Mouse (Mus musculus) stomach, postnatal 0 days (tissue): Measurements from ENCODE around the gene Crim1. TPM values are rescaled to one million over a fixed set of nuclear protein-coding genes. Genes with fewer than 3 reads are reported as not detected.

Experiments
- ATAC-seq: fragments of 200-750 bp; cut with Nextera tagmentation; 2 replicates; pipeline ENCODE4 v1.8.0; 2017; ENCODE audit not compliant: low FRiP score, low TSS enrichment
- DNase-seq: peaks from one replicate; pipeline ENCODE4 v3.0.0-alpha.2; 2016; ENCODE audit warnings: low spot score
- H3K27ac ChIP-seq: fragments of 300-500 bp; sonication (generic); replicated peaks from 2 replicates; pipeline ENCODE4 v1.5.1; 2014; ENCODE audit warnings: mild to moderate bottlenecking, control low read depth
- H3K27me3 ChIP-seq: fragments of 300-500 bp; sonication (generic); 2 replicates; pipeline ENCODE4 v1.6.1; 2014; ENCODE audit warnings: low read length; ENCODE audit not compliant: control insufficient read depth, insufficient read depth
- H3K36me3 ChIP-seq: fragments of 300-500 bp; sonication (generic); 2 replicates; pipeline ENCODE4 v1.6.1; 2014; ENCODE audit warnings: low read length, mixed read lengths; ENCODE audit not compliant: control insufficient read depth, insufficient read depth
- H3K4me1 ChIP-seq: fragments of 300-500 bp; sonication (generic); replicated peaks from 2 replicates; pipeline ENCODE4 v1.6.1; 2014; ENCODE audit warnings: antibody characterized with exemption; ENCODE audit not compliant: control insufficient read depth, insufficient read depth
- H3K4me2 ChIP-seq: fragments of 300-500 bp; sonication (generic); replicated peaks from 2 replicates; pipeline ENCODE4 v1.6.1; 2014; ENCODE audit warnings: low read depth, mild to moderate bottlenecking, control low read depth, moderate library complexity
- H3K4me3 ChIP-seq: fragments of 300-500 bp; sonication (generic); 2 replicates; pipeline ENCODE4 v1.5.1; 2014; ENCODE audit warnings: low read depth, low read length, control low read depth
- H3K9ac ChIP-seq: fragments of 300-500 bp; sonication (generic); 2 replicates; pipeline ENCODE4 v1.6.1; 2014; ENCODE audit warnings: mild to moderate bottlenecking, low read length, control low read depth, mixed read lengths
- H3K9me3 ChIP-seq: fragments of 300-500 bp; sonication (generic); 2 replicates; pipeline ENCODE4 v1.6.1; 2016; ENCODE audit warnings: low read length; ENCODE audit not compliant: control insufficient read depth
- CTCF ChIP-seq: IDR thresholded peaks from 2 replicates; pipeline ENCODE4 v1.5.1; 2016; ENCODE audit warnings: antibody characterized with exemption, low read depth, mild to moderate bottlenecking, moderate library complexity
- EP300 ChIP-seq: optimal IDR thresholded peaks from 2 replicates; pipeline ENCODE3; 2016; ENCODE audit warnings: antibody characterized with exemption
- WGBS: fragments of 180-500 bp; shearing (Covaris S2); extraction: QIAGEN DNeasy Blood & Tissue Kit; methylation state at CpG from one replicate; pipeline ENCODE4 v1.1.7; 2014; 5-methylcytosine and 5-hydroxymethylcytosine counted together
- polyA plus RNA-seq: library from polyadenylated mRNA; unstranded; fragments of >200 nt; fragmentation: Nextera tagmentation; extraction: Ambion mirVana; gene quantifications from 2 replicates; pipeline ENCODE4 v1.2.1, GENCODE M21; 2015

Crim1 gene
- polyA plus RNA-seq, 1 experiment from 2014 or later = 5.1 TPM

GRCm38 (mm10) chr17:78326381-78326780 lies 126.3 kb downstream of the Crim1 start:
- ATAC-seq (no peak), DNase-seq (no peak)
- Histone ChIP-seq H3K4me3 (no peak overlapping the region), H3K27ac (no peak overlapping the region), H3K4me2 (no peak overlapping the region), H3K9ac (no peak overlapping the region), H3K9me3 (no peaks in the 10 kb centered on the region), H3K36me3 (no peaks in the 10 kb centered on the region), H3K27me3 (no peaks in the 10 kb centered on the region), H3K4me1 (0 out of 2 replicates have a peak, but pooled peaks cover 3% of the 10 kb centered on the region)
- TF ChIP-seq EP300 (no peak), CTCF (no peak)
- 74% methylated on average over 2 of the region's 2 CpGs for WGBS

GRCm38 (mm10) chr17:78327187-78327586 lies 127.1 kb downstream of the Crim1 start:
- H3K36me3 ChIP-seq = no peaks in the 10 kb centered on the region
- no peak overlapping the region for H3K4me2 ChIP-seq
- 0 out of 2 replicates have a peak, but pooled peaks cover 3% of the 10 kb centered on the region for H3K4me1 ChIP-seq
- no peaks in the 10 kb centered on the region for H3K9me3 ChIP-seq
- 63% methylated on average over 4 of the region's 4 CpGs for WGBS
- H3K27ac ChIP-seq = no peak overlapping the region
- no peak overlapping the region for H3K9ac ChIP-seq
- TF ChIP-seq EP300 (no peak), CTCF (no peak)
- ATAC-seq (no peak), DNase-seq (no peak)
- H3K27me3 ChIP-seq = no peaks in the 10 kb centered on the region
- no peak overlapping the region for H3K4me3 ChIP-seq

GRCm38 (mm10) chr17:78328287-78328686 lies 128.2 kb downstream of the Crim1 start:
- ATAC-seq = no peak
- H3K4me3 ChIP-seq = no peak overlapping the region
- no peaks in the 10 kb centered on the region for H3K9me3 ChIP-seq
- no peaks in the 10 kb centered on the region for H3K36me3 ChIP-seq
- H3K27me3 ChIP-seq = no peaks in the 10 kb centered on the region
- no peaks in the 10 kb centered on the region for H3K4me1 ChIP-seq
- no peak overlapping the region for H3K9ac ChIP-seq
- no peak for TF ChIP-seq EP300
- WGBS = 40% methylated on average over 3 of the region's 3 CpGs
- DNase-seq = no peak
- no peak overlapping the region; the same call in 1 of the 2 replicates for H3K27ac ChIP-seq
- no peak overlapping the region for H3K4me2 ChIP-seq

GRCm38 (mm10) chr17:78331438-78331837 lies 131.4 kb downstream of the Crim1 start:
- Histone ChIP-seq H3K9me3 (no peaks in the 10 kb centered on the region), H3K4me2 (no peak overlapping the region), H3K4me1 (no peaks in the 10 kb centered on the region), H3K27ac (no peak overlapping the region), H3K4me3 (no peak overlapping the region), H3K36me3 (no peaks in the 10 kb centered on the region), H3K9ac (no peak overlapping the region), H3K27me3 (no peaks in the 10 kb centered on the region)
- ATAC-seq (peak; percentile 45; the same call in 1 of the 2 replicates), DNase-seq (no peak)
- TF ChIP-seq EP300 (no peak), CTCF (no peak)
- 54% methylated on average over 8 of the region's 8 CpGs for WGBS

GRCm38 (mm10) chr17:78333275-78333674 lies 133.2 kb downstream of the Crim1 start:
- no peak for DNase-seq
- WGBS = 93% methylated on average over 10 of the region's 10 CpGs

GRCm38 (mm10) chr17:78335250-78335649 lies 135.2 kb downstream of the Crim1 start:
- TF ChIP-seq CTCF (no peak), EP300 (no peak)
- 89% methylated on average over 8 of the region's 8 CpGs for WGBS
- Histone ChIP-seq H3K36me3 (no peaks in the 10 kb centered on the region), H3K4me2 (no peak overlapping the region), H3K4me3 (no peak overlapping the region), H3K27ac (no peak overlapping the region), H3K9ac (no peak overlapping the region), H3K4me1 (no peaks in the 10 kb centered on the region), H3K9me3 (no peaks in the 10 kb centered on the region), H3K27me3 (no peaks in the 10 kb centered on the region)
- ATAC-seq (no peak), DNase-seq (no peak)

More at GRCm38 (mm10) chr17:78333275-78333674, 133.2 kb downstream of the Crim1 start:
- Histone ChIP-seq H3K36me3 (no peaks in the 10 kb centered on the region), H3K9me3 (no peaks in the 10 kb centered on the region), H3K4me1 (no peaks in the 10 kb centered on the region), H3K27ac (no peak overlapping the region), H3K9ac (no peak overlapping the region), H3K4me2 (no peak overlapping the region), H3K27me3 (no peaks in the 10 kb centered on the region), H3K4me3 (no peak overlapping the region)
- TF ChIP-seq CTCF (no peak), EP300 (no peak)
- ATAC-seq = no peak
